Mouse (Mus musculus) left cerebral cortex, adult 8-10 months (tissue): ENCODE measurements at regions not wholly inside any gene's neighbourhood (a gene's known extent, or its start where the extent isn't known, plus 50 kb on each side); places are given as distances from the start of the nearest gene placed in this dataset.

Experiments
- DNase-seq, 2 experiments: peaks; one replicate each; pipeline ENCODE4 v3.0.0; 2022; ENCODE audit warnings: low spot score in 2 of 2

GRCm38 (mm10) chr12:107356211-107356610 lies 132.2 kb upstream of the 3110018I06Rik start:
- DNase-seq, result no peak

DNA sequence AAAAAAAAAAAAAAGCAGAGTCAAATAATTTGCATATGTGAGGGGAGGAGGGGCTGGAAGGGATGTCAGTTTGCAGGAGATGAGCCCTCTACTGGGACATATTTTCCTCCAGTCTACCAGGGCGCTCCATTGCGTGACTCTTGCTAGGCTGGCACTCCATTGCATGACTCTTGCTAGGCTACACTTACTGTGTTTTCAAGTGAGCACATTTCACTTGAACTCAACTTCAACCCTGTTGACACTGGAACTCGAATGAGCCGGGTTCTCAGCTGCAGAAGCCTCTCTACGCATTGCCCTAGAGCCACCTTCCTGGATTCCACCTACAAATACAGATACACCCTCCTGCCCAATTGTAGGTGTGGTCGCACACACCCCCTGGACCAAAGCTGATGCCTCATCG lies 131.5 kb upstream of the 3110018I06Rik start:
- no peak for DNase-seq

- DNase-seq, result no peak
These were observed 127.9 kb upstream of the 3110018I06Rik start for GRCm38 (mm10) chr12:107360511-107360910.

DNA sequence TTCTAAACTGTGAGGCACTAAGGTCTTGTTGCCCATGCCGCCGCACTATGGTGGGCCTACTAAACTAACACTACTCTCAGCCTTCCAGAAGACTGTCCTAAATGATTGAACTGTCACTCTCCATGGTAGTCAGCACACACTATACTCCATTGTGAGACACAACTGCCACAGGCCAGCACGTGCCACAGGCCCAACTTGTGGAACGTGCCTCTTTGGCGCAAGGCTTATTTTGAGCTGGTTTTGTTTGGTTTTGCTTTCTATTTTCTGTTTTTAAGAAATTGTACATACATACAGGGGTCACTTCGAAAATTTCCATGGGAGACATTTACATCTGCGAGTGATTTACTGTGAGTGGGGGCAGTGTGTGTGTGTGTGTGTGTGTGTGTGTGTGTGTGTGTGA lies 126.8 kb upstream of the 3110018I06Rik start:
- no peak for DNase-seq

DNA sequence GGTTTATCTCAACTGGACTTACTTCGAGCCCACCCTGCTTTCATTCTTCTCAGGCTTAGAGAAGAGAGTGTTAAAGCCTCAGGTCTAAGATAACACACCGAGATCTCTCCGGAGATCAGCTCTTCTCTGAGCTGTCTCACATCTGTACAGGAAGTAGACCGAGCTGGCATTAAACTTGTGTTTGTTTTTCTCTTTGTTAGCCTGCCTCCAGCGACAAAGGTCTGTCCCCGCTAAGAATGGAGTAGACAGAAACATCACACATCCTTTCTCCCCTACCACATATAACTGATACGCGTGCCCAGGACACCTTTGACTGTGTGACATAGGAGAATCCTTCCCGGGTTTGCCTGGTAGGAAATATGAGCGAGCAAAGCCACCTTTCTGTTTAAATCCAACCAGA lies 126.3 kb upstream of the 3110018I06Rik start:
- no peak for DNase-seq

GRCm38 (mm10) chr12:107372254-107372653 lies 116.2 kb upstream of the 3110018I06Rik start:
- no peak for DNase-seq

GRCm38 (mm10) chr12:107392050-107392795 lies 96.2 kb upstream of the 3110018I06Rik start:
- DNase-seq, result no peak

DNA sequence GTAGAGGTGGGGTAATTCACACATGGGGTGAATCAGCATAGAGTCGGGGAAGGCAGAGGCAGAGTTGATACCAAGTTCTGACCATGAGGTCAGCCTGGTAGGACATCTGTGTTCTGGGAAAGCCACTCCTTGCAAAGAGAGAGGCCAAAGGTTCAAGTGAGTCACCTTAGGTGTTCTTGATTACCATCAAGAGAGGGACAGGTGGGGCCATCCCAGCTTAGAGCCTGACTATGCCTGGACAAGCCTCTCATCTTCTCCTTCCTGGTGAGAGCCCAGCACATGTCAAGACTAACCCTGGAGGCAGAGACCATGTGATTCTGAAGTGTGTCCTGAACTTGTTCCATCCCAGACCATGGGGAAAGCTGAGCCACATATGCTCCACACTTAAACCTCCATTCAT lies 94.0 kb upstream of the 3110018I06Rik start:
- no peak for DNase-seq

- DNase-seq, result no peak
These were observed 83.6 kb upstream of the 3110018I06Rik start for GRCm38 (mm10) chr12:107404821-107405220.

GRCm38 (mm10) chr12:107423923-107424322 lies 64.5 kb upstream of the 3110018I06Rik start:
- no peak for DNase-seq

DNA sequence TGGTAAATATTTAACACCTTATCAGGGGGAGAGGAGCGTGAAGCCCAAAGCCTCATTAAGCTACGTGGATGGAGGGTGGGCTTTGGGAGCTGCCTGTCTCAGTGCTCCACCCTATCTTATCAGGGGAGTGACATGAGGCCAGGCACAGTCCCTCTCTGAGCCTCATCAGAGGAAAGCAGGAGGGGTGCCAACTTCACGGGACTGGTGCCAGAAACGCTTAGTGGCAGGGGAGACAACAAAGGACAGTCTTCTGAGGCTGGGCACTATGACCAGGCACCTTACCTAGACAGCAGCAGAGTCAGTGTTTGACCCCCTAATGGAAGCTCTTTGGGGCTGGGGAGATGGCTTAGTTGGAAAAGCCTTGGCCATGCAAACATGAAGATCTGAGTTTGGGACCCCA lies 49.9 kb upstream of the 3110018I06Rik start:
- DNase-seq, result no peak
